Mouse (Mus musculus) liver, embryonic 13.5 days (tissue): ENCODE data around the gene Trpt1. TPM values are rescaled to one million over a fixed set of nuclear protein-coding genes. Genes with fewer than 3 reads are reported as not detected.

Source experiments
- ATAC-seq: fragments of 200-750 bp; cut with Nextera tagmentation; 2 replicates; pipeline ENCODE4 v1.8.0; 2017; ENCODE audit warnings: low read depth, mild to moderate bottlenecking, moderate number of reproducible peaks, moderate library complexity
- DNase-seq: peaks from one replicate; pipeline ENCODE4 v3.0.0; 2022
- H3K27ac ChIP-seq: fragments of 300-500 bp; sonication (generic); 2 replicates; pipeline ENCODE4 v1.5.1; 2015; ENCODE audit warnings: moderate library complexity, mild to moderate bottlenecking, inconsistent platforms
- H3K27me3 ChIP-seq: fragments of 300-500 bp; sonication (generic); 2 replicates; pipeline ENCODE4 v1.6.1; 2015; ENCODE audit warnings: mild to moderate bottlenecking, inconsistent platforms
- H3K36me3 ChIP-seq: fragments of 300-500 bp; sonication (generic); 2 replicates; pipeline ENCODE4 v1.6.1; 2015; ENCODE audit warnings: mild to moderate bottlenecking, inconsistent platforms
- H3K4me1 ChIP-seq: fragments of 300-500 bp; sonication (generic); replicated peaks from 2 replicates; pipeline ENCODE4 v1.6.1; 2015; ENCODE audit warnings: inconsistent platforms
- H3K4me2 ChIP-seq: fragments of 300-500 bp; sonication (generic); 2 replicates; pipeline ENCODE4 v1.6.1; 2015; ENCODE audit warnings: inconsistent platforms, mild to moderate bottlenecking, moderate library complexity
- H3K4me3 ChIP-seq: fragments of 300-500 bp; sonication (generic); replicated peaks from 2 replicates; pipeline ENCODE4 v1.5.1; 2015; ENCODE audit warnings: mild to moderate bottlenecking, inconsistent platforms
- H3K9ac ChIP-seq: fragments of 300-500 bp; sonication (generic); 2 replicates; pipeline ENCODE4 v1.6.1; 2015; ENCODE audit warnings: mild to moderate bottlenecking, inconsistent platforms
- H3K9me3 ChIP-seq: fragments of 300-500 bp; sonication (generic); replicated peaks from 2 replicates; pipeline ENCODE4 v1.6.1; 2016; ENCODE audit warnings: inconsistent platforms
- WGBS: fragments of 180-500 bp; shearing (Covaris S2); methylation state at CpG from one replicate; pipeline ENCODE4 v1.1.7; 2015; ENCODE audit not compliant: insufficient replicate concordance; 5-methylcytosine and 5-hydroxymethylcytosine counted together
- polyA plus RNA-seq: library from polyadenylated mRNA; unstranded; fragments of >200 nt; fragmentation: Nextera tagmentation; extraction: Ambion mirVana; gene quantifications from 2 replicates; pipeline ENCODE4 v1.2.1, GENCODE M21; 2015

Trpt1 gene
- polyA plus RNA-seq, 1 experiment from 2014 or later: 2.3 TPM

DNA sequence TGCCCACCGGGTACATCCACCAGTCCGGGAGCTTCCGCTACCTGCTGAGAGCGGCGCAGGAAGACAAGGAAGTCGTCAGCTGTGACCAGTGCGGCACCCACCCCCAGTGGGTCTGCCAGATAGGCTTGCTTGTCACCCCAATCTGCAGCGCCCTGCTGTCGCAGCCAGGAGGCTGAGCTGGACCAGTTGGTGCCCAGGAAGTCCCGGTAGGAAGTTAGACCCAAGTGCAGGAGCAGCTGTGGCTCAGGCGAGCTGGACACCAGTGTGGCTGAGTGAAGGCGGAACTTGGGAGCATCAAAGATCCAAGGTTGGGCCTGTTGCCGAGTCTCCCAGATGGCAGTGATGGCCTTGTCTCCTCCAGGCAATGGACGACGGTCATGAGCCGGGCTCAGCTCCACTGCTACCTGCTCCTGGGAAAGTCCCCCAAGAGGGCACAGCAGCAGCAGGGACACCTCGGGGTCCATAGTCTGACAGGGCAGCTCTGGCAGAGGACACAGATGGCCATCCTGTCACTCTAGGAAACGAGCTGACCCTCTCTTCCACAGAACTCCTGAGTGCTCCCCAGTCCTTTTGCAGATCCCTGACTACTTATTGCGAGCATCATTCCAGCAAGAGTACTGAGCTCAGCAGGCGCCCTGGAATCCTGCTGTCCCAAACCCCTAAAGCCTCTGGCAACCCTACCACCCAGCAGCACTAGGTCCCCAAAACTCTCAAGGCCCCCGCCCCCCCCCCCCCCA is 508 bp upstream of the Trpt1 start:
- no peak for ATAC-seq
- peak overlapping the region; percentile 65 for H3K4me3 ChIP-seq

DNA sequence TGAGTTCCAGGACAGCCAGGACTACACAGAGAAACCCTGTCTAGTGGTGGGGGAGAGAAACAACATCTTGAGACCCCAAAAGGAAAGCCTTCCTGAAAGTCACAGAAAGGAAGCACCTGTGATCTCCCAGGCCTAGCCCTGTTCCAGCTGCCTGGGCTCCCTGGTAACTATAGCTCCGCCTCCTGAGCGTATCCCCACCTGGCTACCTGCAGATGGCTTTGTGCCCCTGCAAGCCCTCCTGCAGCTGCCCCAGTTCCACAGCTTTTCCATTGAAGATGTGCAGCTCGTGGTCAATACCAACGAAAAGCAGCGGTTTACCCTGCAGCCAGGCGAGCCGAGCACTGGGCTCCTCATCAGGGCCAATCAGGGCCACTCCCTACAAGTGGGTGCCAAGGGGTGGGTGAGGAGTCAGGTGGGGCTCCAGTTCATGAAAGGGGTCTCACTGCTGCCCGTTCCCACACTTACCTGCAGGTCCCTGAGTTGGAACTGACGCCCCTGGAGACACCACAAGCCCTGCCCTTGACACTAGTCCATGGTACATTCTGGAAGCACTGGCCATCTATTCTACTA is 1.9 kb downstream of the Trpt1 start:
- Histone ChIP-seq H3K27ac (no peak overlapping the region), H3K36me3 (peaks cover 53% of the 10 kb centered on the region), H3K27me3 (no peaks in the 10 kb centered on the region), H3K4me3 (no peak overlapping the region), H3K9me3 (no peaks in the 10 kb centered on the region), H3K9ac (no peak overlapping the region), H3K4me1 (peaks cover 52% of the 10 kb centered on the region), H3K4me2 (no peak overlapping the region)
- no peak for DNase-seq
- ATAC-seq: no peak
- 86% methylated on average over 9 of the region's 9 CpGs for WGBS

More for the DNA sequence above, 508 bp upstream of the Trpt1 start:
- Histone ChIP-seq H3K4me2 (peak overlapping the region; percentile 84), H3K27ac (peak overlapping the region; percentile 57), H3K36me3 (peaks cover 29% of the 10 kb centered on the region), H3K9me3 (no peaks in the 10 kb centered on the region), H3K4me1 (peaks cover 60% of the 10 kb centered on the region), H3K27me3 (no peaks in the 10 kb centered on the region), H3K9ac (peak overlapping the region; percentile 77)
- 40% methylated on average over 21 of the region's 21 CpGs for WGBS
- no peak for DNase-seq

DNA sequence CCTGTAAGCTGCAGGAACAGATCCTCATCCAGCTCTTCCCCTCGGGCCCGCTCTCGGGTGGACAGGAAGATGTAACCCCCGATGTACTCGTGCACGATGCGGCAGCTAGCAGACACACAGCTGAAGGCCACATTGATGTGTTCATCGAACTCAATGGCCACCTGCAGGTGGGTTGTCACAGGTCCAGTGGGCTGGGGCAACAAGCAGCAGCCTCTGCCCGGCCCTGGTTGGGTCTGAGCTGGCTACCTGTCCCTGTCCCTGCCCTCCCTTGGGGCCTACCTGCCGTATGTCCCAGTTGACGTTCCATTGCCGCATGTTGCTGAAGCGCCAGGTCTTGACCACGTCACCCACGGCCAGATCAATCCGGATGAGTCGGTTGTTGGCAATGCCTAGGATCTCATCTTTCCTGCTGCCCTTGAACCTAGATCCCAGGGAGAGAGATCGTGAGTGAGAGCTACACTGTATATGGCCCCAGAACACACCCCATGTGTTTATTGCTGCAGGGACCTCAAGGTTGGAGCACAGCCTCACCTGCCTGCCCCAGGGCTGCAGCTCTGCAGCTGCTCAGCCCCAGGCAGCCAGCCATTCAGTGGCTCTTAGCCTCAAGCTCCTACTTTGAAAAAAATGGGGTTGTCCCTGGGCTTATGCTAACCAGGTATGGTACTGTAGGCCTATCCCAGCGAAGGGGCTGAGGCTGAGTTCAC is 3.6 kb downstream of the Trpt1 start:
- Histone ChIP-seq H3K9ac (no peak overlapping the region), H3K4me1 (peaks cover 42% of the 10 kb centered on the region), H3K4me3 (no peak overlapping the region), H3K4me2 (no peak overlapping the region), H3K36me3 (peaks cover 59% of the 10 kb centered on the region), H3K27me3 (no peaks in the 10 kb centered on the region), H3K27ac (no peak overlapping the region), H3K9me3 (no peaks in the 10 kb centered on the region)
- ATAC-seq (no peak), DNase-seq (no peak)
- WGBS: 84% methylated on average over 19 of the region's 19 CpGs

DNA sequence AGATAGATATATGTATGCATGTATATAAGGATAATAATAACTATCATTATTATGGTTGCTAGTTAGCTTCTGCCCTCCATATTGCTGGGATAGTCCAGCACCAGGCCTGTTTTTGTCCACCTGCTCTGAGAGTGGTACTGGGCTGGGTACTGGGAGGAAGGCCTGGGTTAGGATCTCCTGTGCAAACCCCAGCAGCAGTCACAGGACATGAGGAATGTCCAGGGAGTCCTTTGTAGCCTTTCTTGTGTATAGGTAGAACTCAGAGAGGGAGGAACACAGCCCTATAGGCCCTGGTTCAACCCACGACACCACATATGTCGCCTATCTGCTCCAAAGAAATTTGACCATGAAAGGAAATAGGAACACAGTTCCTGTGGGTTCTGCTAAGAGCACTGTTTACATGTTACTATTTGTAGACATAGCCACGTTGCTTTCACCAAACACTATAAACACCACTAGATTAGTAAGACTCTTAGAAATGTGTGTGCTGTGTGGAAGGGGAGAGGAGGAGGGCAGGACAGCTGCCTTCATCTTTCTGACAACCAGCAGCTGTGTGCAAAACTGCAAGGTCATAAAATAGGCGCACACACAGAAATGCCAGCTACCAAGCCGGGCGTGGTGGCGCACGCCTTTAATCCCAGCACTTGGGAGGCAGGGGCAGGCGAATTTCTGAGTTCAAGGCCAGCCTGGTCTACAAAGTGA is 11.1 kb downstream of the Trpt1 start:
- Histone ChIP-seq H3K36me3 (peaks cover 59% of the 10 kb centered on the region), H3K9me3 (no peaks in the 10 kb centered on the region), H3K4me3 (no peak overlapping the region), H3K4me1 (peaks cover 3% of the 10 kb centered on the region; the same call in 1 of the 2 replicates), H3K27ac (no peak overlapping the region), H3K27me3 (no peaks in the 10 kb centered on the region), H3K9ac (no peak overlapping the region), H3K4me2 (no peak overlapping the region)
- ATAC-seq: no peak
- WGBS: 84% methylated on average over 9 of the region's 9 CpGs
- DNase-seq: no peak

DNA sequence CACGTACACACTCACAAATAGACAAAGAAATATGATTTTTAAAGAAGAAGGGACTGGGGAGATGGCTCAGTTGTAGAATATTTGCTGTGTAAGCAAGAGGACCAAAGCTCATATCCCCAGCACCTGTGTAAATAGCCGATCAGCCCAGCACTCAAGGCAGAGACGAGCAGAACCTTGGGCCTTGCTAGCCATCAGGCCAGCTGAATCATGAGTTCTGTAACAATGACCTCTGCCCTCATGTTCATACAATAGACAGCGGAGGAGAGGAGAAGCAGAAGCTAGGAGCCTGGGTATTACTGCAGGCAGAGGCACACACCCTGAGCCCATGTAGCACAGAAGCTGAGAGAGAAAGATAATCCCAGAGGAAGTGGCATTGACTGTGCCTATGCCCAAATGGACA is 16.5 kb downstream of the Trpt1 start:
- ATAC-seq: no peak

DNA sequence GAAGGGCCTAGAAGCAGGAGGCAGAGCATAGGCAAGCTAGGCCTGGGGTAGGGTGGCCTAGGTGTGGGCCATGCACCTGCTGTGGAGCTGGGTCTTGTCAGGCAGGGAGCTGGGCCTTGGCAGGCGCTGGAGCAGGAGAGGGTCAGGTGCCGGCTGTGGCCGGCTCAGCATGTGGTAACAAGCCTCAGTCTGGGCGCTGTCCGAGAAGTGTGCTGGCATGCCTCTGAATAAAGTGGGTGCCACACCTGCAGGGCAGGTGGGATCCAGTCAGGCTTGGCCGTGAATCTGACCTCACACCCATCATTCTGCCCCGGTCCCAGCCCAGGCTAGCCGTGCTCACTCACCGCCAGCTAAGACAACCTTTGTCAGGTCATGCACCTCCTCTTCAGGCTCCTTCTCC is 18.1 kb downstream of the Trpt1 start:
- Histone ChIP-seq H3K9ac (no peak overlapping the region), H3K4me2 (no peak overlapping the region), H3K36me3 (peaks cover 65% of the 10 kb centered on the region), H3K4me3 (no peak overlapping the region), H3K27me3 (no peaks in the 10 kb centered on the region), H3K4me1 (peaks cover 37% of the 10 kb centered on the region), H3K9me3 (no peaks in the 10 kb centered on the region), H3K27ac (no peak overlapping the region)
- ATAC-seq (no peak), DNase-seq (no peak)
- WGBS: 94% methylated on average over 9 of the region's 9 CpGs

More for the DNA sequence above, 16.5 kb downstream of the Trpt1 start:
- H3K27ac ChIP-seq: no peak overlapping the region; the same call in 1 of the 2 replicates
- no peaks in the 10 kb centered on the region for H3K27me3 ChIP-seq
- H3K9ac ChIP-seq: no peak overlapping the region
- peaks cover 21% of the 10 kb centered on the region for H3K4me1 ChIP-seq
- DNase-seq: no peak
- 75% methylated on average over 4 of the region's 4 CpGs for WGBS
- peaks cover 75% of the 10 kb centered on the region for H3K36me3 ChIP-seq
- no peak overlapping the region for H3K4me3 ChIP-seq
- no peak overlapping the region for H3K4me2 ChIP-seq
- no peaks in the 10 kb centered on the region for H3K9me3 ChIP-seq

DNA sequence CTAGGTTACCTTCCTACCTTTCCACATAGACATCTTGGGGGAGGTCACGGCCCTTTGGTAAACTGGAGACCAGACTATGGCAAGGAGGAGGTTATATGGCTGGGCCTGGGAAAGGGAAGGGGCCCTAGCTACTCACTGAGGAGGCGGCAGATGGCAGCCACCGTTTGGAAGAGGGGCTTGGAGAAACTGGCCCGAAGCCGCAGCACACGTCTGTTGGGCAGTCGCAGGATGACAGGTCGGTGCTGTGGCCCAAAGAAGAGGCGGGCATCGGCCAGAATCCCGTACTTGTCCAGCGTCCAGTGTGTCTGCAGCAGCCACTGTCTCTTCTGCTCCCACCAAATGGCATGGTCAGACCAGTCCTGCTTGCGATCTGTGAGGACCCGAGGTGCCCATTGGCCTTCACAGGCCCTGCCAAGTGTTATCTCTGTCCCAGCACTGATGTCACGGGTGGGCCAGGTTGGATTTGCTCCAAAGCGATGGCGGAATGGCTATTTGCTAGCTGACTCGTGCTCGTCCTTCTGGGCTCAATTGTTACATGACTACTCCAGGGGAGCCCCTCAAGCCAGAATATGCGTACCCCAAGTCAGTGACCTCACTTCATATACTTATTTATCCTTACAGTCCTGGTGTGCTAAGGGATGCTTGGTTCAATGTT is 18.7 kb downstream of the Trpt1 start:
- 87% methylated on average over 20 of the region's 20 CpGs for WGBS

DNA sequence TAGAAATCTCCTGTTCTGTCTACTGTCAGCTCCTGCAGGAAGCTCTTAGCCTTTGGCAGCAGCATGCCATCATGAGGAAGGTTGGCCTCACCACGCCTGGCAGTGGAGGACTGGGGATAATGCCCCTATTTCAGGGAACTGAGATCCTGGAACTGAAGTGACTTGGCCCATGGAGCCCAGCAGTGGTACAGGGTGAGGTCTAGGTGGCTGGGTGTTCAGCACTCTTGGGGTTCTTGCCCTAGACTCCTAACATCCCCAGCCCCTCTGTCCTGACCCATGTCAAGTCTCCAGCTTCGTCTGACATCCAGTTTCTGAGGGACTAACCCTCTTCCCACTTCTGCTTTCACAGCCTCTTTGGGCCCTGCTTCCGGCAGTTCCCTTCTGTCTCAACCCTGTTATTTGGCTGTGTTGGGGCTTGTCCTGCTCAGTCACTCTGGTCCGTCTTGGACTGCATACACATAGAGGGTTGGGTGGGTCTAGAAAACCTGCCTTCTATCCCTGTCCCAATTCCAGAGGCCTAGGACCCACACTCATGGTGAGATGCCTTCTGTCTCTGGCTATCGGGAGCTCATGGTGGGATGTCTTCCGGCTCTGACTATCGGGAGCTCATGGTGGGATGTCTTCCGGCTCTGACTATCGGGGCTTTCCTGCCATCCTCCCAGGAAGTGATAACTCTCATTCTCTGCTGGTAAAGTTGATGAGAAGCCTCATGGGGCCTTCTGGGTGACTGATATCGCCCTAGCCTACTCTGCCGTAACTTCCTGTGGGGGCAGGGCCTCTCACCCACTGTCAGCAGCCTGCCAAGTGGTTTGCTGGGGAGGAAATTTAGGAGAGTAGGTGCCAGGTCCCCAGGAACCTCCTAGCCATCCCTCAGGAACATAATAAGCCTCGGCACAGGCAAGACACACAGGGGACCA is 21.9 kb downstream of the Trpt1 start:
- Histone ChIP-seq H3K36me3 (peaks cover 73% of the 10 kb centered on the region), H3K9me3 (no peaks in the 10 kb centered on the region), H3K27me3 (no peaks in the 10 kb centered on the region), H3K4me2 (peak overlapping the region; percentile 89), H3K4me1 (peaks cover 60% of the 10 kb centered on the region), H3K27ac (peak overlapping the region; percentile 98), H3K4me3 (peak overlapping the region; percentile 74), H3K9ac (peak overlapping the region; percentile 92)
- peak; percentile 88 for ATAC-seq
- WGBS: 16% methylated on average over 12 of the region's 12 CpGs
- DNase-seq: peak; percentile 79

More for the DNA sequence above, 18.7 kb downstream of the Trpt1 start:
- ATAC-seq (no peak), DNase-seq (no peak)
- Histone ChIP-seq H3K27me3 (no peaks in the 10 kb centered on the region), H3K4me1 (peaks cover 43% of the 10 kb centered on the region), H3K9me3 (no peaks in the 10 kb centered on the region), H3K4me3 (no peak overlapping the region), H3K9ac (no peak overlapping the region), H3K36me3 (peaks cover 63% of the 10 kb centered on the region), H3K4me2 (no peak overlapping the region), H3K27ac (no peak overlapping the region)

DNA sequence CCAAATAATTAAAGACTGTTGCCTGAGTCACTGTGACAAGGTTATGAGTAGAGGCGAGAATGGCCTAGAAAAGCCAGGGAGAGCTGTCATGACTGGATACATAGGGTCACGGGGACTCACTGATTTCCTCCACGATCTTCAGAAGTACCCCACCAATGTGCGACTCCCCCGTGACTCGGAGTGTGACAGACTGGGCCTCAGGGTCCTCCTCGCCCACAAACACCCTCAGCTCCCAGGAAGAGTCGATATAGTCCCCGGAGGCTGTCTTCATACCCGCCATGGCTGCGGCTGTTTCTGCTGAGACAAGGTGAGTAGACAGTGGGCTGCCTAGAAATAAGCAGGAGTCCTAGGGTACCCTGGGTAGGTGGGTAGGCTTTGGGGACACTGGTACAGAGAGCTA is 22.6 kb downstream of the Trpt1 start:
- DNase-seq (no peak), ATAC-seq (peak; percentile 12)
- Histone ChIP-seq H3K27me3 (no peaks in the 10 kb centered on the region), H3K4me2 (peak overlapping the region; percentile 89), H3K4me1 (peaks cover 53% of the 10 kb centered on the region), H3K4me3 (peak overlapping the region; percentile 74), H3K27ac (peak overlapping the region; percentile 98), H3K36me3 (peaks cover 73% of the 10 kb centered on the region), H3K9ac (peak overlapping the region; percentile 92), H3K9me3 (no peaks in the 10 kb centered on the region)
- WGBS: 21% methylated on average over 11 of the region's 11 CpGs

DNA sequence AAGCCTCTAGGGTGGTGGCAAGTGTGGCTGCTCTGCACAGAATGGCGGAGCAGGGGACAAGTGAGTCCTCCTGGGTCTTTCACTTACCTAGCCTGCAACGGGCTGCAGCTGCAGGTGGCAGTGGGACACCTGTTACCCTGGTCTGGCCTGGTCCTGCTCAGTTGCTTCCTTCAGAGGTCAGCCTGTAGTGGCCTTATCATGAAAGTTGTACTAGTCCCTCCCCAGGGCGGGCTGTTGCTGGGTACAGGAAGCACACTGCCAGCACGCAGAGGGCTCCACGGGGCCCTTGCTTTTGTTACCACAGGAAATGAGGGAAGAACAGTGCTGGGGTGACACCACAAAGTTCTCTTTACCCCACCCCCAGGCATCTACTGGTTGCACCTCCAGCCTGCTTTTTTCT is 23.3 kb downstream of the Trpt1 start, which contains the start of gene Fermt3:
TSS of gene Fermt3 (minus strand) at position 279 of the 400 bp plus-strand sequence.
- Histone ChIP-seq H3K9me3 (no peaks in the 10 kb centered on the region), H3K4me2 (peak within 1 kb of the TSS; percentile 89), H3K27ac (peak within 1 kb of the TSS; percentile 98), H3K9ac (peak within 1 kb of the TSS; percentile 92), H3K27me3 (no peaks in the 10 kb centered on the region), H3K4me1 (peaks cover 53% of the 10 kb centered on the region), H3K4me3 (peak within 1 kb of the TSS; percentile 74), H3K36me3 (peaks cover 73% of the 10 kb centered on the region)
- 9% methylated on average over 5 of the region's 5 CpGs for WGBS
- ATAC-seq: peak; percentile 83
- peak; percentile 74 for DNase-seq
